Mouse (Mus musculus) forebrain, embryonic 16.5 days (tissue): Measurements from ENCODE around the gene Trim28. TPM values are rescaled to one million over a fixed set of nuclear protein-coding genes. Genes with fewer than 3 reads are reported as not detected.

Experiments used
- polyA plus RNA-seq: library from polyadenylated mRNA; unstranded; fragments of >200 nt; fragmentation: Nextera tagmentation; extraction: Ambion mirVana; gene quantifications from 2 replicates; pipeline ENCODE4 v1.2.1, GENCODE M21; 2015

The Trim28 gene
- polyA plus RNA-seq, 1 experiment from 2014 or later = 230 TPM

Other genes starting within 250 kb of the Trim28 start
- 27.9 and 30.9 TPM in 2 replicates for gene Zscan18, start 195.5 kb upstream of the Trim28 start, polyA plus RNA-seq
- gene Zfp329, start 180.3 kb upstream of the Trim28 start, polyA plus RNA-seq = 27.5 and 32.1 TPM in 2 replicates
- gene Zfp110, start 164.4 kb upstream of the Trim28 start, polyA plus RNA-seq = 42.0 and 43.0 TPM in 2 replicates
- gene Zfp128, start 117.9 kb upstream of the Trim28 start, polyA plus RNA-seq = 9.0 and 10.2 TPM in 2 replicates
- gene Zscan22, start 101.3 kb upstream of the Trim28 start, polyA plus RNA-seq = 13.8 and 15.0 TPM in 2 replicates
- gene Rps5, start 76.8 kb upstream of the Trim28 start, polyA plus RNA-seq = 660 and 678 TPM in 2 replicates
- gene Rnf225, start 71.7 kb upstream of the Trim28 start, polyA plus RNA-seq = 0.65 and 0.67 TPM in 2 replicates
- gene Zfp324, start 33.3 kb upstream of the Trim28 start, polyA plus RNA-seq = 16.8 and 17.4 TPM in 2 replicates
- 11.8 and 13.0 TPM in 2 replicates for gene Zfp446, start 21.3 kb upstream of the Trim28 start, polyA plus RNA-seq
- gene Slc27a5, start 922 bp upstream of the Trim28 start, polyA plus RNA-seq = 0.21 and 0.75 TPM in 2 replicates
- gene Zbtb45, start 10.9 kb downstream of the Trim28 start, polyA plus RNA-seq = 43.0 and 44.1 TPM in 2 replicates
- gene Chmp2a, start 35.7 kb downstream of the Trim28 start, polyA plus RNA-seq = 170 and 175 TPM in 2 replicates
- 66.8 and 67.7 TPM in 2 replicates for gene Ube2m, start 39.2 kb downstream of the Trim28 start, polyA plus RNA-seq
- 6.7 and 10.6 TPM in 2 replicates for gene Mzf1, start 55.6 kb downstream of the Trim28 start, polyA plus RNA-seq
- gene Vmn1r85, start 96.1 kb downstream of the Trim28 start, polyA plus RNA-seq = 0.04 TPM in 2 replicates
- gene Vmn1r86, start 120.8 kb downstream of the Trim28 start, polyA plus RNA-seq = not detected in 2 replicates
- gene Vmn1r87, start 141.0 kb downstream of the Trim28 start, polyA plus RNA-seq = not detected in 2 replicates
- not detected in 2 replicates for gene Vmn1r88, start 160.5 kb downstream of the Trim28 start, polyA plus RNA-seq
- not detected in 2 replicates for gene Vmn1r89, start 213.9 kb downstream of the Trim28 start, polyA plus RNA-seq